Mouse (Mus musculus) ovary, adult 10 weeks (tissue): ENCODE measurements around the gene Usp39. TPM values are rescaled to one million over a fixed set of nuclear protein-coding genes. Genes with fewer than 3 reads are reported as not detected.

Experiments used
- polyA plus RNA-seq: library from polyadenylated mRNA; stranded (reverse); fragments of 350-450 nt; fragmentation: Illumina TruSeq; extraction: RNeasy Lipid Tissue Mini Kit (QIAGEN cat#74804); gene quantifications from one replicate; pipeline ENCODE4 v1.2.3, GENCODE M21; 2014

Usp39 gene
- polyA plus RNA-seq: 72.8 TPM

GRCm38 (mm10) chr6:72345074-72345567 lies at the start of gene Usp39:
Gene Usp39, minus strand, starts transcription at chr6:72345184.

DNA sequence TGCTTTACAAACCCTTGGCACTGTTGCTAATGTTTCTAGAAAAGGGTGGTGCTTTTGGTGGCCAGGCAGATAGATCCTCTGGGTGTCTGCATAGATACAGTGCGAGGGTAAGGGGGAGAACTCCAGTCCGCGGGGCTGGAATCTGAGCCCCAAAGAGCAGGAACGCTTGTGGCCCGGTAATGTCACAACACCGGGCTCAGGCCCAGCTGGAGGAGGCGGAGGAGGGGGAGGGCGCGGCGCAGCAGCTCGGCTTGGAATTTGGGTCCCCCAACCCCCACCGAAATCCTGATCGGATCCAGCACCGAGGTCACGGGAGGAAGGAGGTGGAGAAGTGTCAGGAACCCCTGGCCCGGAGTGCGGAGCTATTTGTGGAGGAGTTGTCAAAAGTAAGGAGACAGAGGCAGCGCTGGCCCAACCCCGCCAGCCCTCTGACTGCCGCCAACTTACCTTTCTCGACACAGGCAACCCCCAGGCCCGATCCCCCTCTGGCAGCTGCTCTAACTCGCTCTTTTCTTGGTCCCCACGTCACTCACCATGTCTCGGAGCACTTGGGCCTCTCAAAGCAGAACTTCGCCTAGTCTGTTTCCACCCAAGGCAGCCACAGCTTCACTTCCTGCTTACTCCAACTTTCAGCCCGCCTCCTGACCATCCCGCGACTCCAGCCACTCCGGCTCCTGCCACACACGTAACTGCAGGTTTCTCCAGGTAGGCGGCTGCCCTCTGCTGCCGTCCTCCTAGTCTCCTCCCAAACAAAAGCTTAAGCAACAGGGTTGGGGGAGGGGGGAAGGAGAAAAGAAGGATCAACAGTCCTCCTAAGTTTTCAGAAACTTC lies 45.2 kb upstream of the Usp39 start, which contains the start of gene Vamp8:
Vamp8 (minus strand) TSS at position 763 of the 831 bp plus-strand sequence.

GRCm38 (mm10) chr6:72380131-72380770 lies 35.3 kb upstream of the Usp39 start, which contains the start of gene Vamp5:
Gene Vamp5, minus strand, starts transcription at chr6:72380468.

GRCm38 (mm10) chr6:72366844-72367443 lies 22.0 kb upstream of the Usp39 start, which contains the start of gene Rnf181:
Gene Rnf181, minus strand, starts transcription at chr6:72366956.

GRCm38 (mm10) chr6:72355066-72355911 lies 10.3 kb upstream of the Usp39 start, which contains the start of gene Tmem150a:
Gene Tmem150a, plus strand, starts transcription at chr6:72355447.

DNA sequence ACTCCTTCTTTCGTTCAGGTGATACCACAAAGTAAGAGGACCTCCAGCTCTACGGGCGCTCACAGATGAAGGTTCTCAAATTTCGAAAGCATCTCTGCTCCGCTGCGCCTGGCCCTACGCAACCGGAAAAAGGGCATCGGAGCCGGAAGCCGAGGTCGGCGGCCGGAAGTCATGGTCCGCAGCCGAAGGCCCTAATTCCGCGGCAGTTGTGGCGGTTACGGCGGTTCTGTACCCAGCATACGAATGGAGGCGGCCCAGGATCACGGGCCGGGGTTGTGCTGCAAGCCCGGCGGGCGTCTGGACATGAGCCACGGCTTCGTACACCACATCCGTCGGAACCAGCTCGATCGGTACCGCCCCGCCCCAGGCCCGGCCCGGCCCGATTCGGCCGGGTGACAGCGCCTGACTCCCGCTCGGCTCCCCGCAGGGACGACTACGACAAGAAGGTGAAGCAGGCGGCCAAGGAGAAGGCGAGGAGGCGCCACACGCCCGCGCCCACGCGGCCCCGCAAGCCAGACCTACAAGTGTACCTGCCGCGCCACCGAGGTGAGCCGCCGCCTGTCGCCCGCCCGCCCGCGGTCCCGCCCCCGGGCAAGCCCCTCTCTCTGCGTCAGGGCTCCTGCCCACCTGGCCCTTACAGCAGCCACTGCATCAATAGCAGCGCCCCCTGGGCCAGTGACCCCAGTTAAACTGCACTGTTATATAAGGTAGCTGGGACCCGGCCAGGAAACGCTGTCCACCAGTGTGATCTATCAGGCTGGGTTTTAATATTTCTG lies 2.4 kb upstream of the Usp39 start, which contains the start of gene 0610030E20Rik:
0610030E20Rik (plus strand) TSS at position 152 of the 776 bp plus-strand sequence.

Other genes starting within 250 kb of the Usp39 start
- gene St3gal5, start 247.6 kb downstream of the Usp39 start, polyA plus RNA-seq: 246 TPM
- gene Atoh8, start 109.6 kb downstream of the Usp39 start, polyA plus RNA-seq: 0.54 TPM
- gene Sftpb, start 40.6 kb downstream of the Usp39 start, polyA plus RNA-seq: not detected
- gene 0610030E20Rik, start 2.1 kb upstream of the Usp39 start, polyA plus RNA-seq: 38.3 TPM
- 0.83 TPM for gene Tmem150a, start 10.3 kb upstream of the Usp39 start, polyA plus RNA-seq
- 165 TPM for gene Rnf181, start 21.8 kb upstream of the Usp39 start, polyA plus RNA-seq
- gene Vamp5, start 35.3 kb upstream of the Usp39 start, polyA plus RNA-seq: 0.34 TPM
- 35.1 TPM for gene Vamp8, start 45.5 kb upstream of the Usp39 start, polyA plus RNA-seq
- gene Ggcx, start 69.1 kb upstream of the Usp39 start, polyA plus RNA-seq: 19.7 TPM
- 298 TPM for gene Mat2a, start 94.4 kb upstream of the Usp39 start, polyA plus RNA-seq
- gene Sh2d6, start 176.5 kb upstream of the Usp39 start, polyA plus RNA-seq: not detected
- 1.3 TPM for gene Capg, start 199.2 kb upstream of the Usp39 start, polyA plus RNA-seq